Mouse (Mus musculus): Measurements from ENCODE around the gene Zdhhc8. TPM values are rescaled to one million over a fixed set of nuclear protein-coding genes. Genes with fewer than 3 reads are reported as not detected.

Gene Zdhhc8
- polyA plus RNA-seq, 1 experiment from 2014 or later: 21.2 TPM

DNA sequence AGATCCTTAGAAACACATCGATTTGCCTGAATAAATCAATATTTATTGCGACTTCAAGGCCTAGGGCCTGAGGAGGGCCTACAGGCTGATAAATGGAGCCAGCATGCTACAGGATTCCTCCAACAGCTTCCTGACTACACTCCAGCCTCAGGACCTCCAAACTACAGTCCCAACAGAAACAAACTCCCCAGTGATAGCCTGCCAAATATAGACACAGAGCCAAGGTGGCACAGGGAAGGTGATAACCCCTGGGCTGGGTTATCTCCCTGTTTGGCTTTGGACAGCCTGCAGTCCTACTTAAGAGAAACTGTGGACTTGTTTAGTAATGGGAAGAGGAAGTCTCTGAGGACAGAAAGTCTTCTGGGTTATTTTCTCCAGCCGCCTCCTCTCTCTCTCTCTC is 47.7 kb downstream of the Zdhhc8 start:
- 0 out of 2 replicates have a peak, but pooled peaks cover 3% of the 10 kb centered on the region for H3K9me3 ChIP-seq
- no peak overlapping the region for H3K27ac ChIP-seq
- no peak overlapping the region for H3K4me3 ChIP-seq
- 90% methylated on average over 3 of the region's 3 CpGs for WGBS
- no peak for ATAC-seq (ENCODE audit: low FRiP score, low read depth)
- H3K4me1 ChIP-seq: peaks cover 32% of the 10 kb centered on the region
- no peak overlapping the region for H3K9ac ChIP-seq
- no peaks in the 10 kb centered on the region for H3K36me3 ChIP-seq
- H3K4me2 ChIP-seq (replicated peaks): no peak overlapping the region
- H3K27me3 ChIP-seq: peaks cover 62% of the 10 kb centered on the region

DNA sequence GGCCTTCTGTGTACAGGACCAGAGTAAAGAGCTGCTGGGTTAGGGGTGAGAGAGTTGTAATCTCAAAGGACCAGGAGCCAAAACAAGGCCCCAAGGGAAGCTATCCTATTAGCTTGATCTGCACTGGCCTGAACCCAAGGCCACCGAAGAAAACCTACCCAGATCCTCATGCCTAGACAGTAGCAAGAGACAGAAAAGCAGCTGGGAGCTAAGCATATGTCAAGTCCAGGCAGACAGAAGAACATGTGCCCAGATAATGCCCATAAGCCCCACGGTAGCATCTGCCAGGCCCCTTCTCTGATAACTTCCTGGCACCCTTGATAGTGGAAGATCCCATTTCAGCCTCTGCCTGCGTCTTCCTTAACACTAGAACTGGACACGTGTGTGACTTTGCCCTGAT is 48.1 kb downstream of the Zdhhc8 start:
- Histone ChIP-seq H3K36me3 (no peaks in the 10 kb centered on the region), H3K9me3 (0 out of 2 replicates have a peak, but pooled peaks cover 3% of the 10 kb centered on the region), H3K27me3 (peaks cover 62% of the 10 kb centered on the region), H3K27ac (peak overlapping the region; percentile 58; the same call in 1 of the 2 replicates), H3K4me1 (peaks cover 32% of the 10 kb centered on the region), H3K4me3 (no peak overlapping the region), H3K4me2 (replicated peaks) (no peak overlapping the region), H3K9ac (no peak overlapping the region)
- 69% methylated on average over 4 of the region's 4 CpGs for WGBS
- no peak for ATAC-seq (ENCODE audit: low FRiP score, low read depth)

DNA sequence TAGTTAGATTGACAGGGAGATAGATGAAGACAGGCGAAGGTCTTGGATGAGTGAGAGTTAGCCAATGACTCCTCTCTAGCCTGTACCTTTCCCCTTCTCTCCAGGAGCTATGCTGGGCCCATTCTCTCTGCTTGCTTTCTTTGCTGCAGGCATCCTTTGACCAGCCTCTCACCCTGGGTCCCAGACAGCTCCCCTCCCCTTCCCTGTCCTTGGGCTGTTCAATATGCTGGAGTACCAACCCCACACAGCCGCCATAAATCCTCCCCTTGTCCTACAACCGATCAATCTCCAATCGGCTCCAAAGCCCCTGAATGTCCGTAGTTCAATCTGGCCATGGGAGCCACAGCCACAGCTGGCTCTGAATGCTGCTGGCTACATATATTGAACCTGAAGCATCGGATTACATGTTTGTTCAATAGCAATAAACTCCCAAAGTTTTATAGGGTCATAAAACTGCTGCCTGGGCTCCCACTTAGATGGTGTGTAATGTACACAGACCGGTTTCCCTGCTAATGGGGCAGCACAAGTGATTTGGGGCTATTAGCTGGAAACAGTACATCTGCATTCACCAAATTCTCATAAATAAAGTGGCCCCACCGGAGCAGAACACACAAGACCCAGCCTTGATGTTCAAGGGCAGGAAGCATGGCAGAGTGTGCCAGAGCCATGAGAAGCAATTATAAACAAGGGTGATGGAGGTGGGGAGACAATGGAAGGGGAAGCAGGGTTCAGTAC is 49.1 kb downstream of the Zdhhc8 start:
- Histone ChIP-seq H3K27ac (peak overlapping the region; percentile 58; the same call in 1 of the 2 replicates), H3K27me3 (peaks cover 63% of the 10 kb centered on the region), H3K4me2 (replicated peaks) (peak overlapping the region; percentile 27), H3K4me1 (peaks cover 42% of the 10 kb centered on the region), H3K36me3 (no peaks in the 10 kb centered on the region), H3K4me3 (no peak overlapping the region), H3K9me3 (0 out of 2 replicates have a peak, but pooled peaks cover 3% of the 10 kb centered on the region), H3K9ac (no peak overlapping the region)
- 10% methylated on average over 8 of the region's 8 CpGs for WGBS
- ATAC-seq (ENCODE audit: low FRiP score, low read depth): peak; percentile 86

DNA sequence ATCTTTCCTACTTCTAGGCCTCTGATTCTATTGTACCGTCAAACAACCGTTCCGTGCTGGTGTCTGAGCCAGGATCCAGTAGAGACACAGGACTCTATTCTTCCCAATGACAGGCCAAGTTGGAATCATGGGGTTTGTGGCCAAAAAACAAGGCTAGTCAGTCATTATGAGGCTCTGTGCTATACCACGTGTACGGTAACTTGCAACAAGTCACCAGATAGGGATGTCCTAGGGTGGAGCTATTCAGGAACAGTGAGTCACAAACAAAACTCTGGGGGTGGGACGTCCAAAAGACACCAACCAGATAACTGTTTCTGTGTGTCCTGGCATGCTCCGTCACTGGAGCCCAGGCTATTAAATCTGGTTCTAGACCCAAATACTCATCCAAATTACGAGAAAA is 52.2 kb downstream of the Zdhhc8 start:
- Histone ChIP-seq H3K36me3 (no peaks in the 10 kb centered on the region), H3K27ac (no peak overlapping the region), H3K4me3 (no peak overlapping the region), H3K4me2 (replicated peaks) (no peak overlapping the region), H3K27me3 (peaks cover 59% of the 10 kb centered on the region), H3K9ac (no peak overlapping the region), H3K9me3 (no peaks in the 10 kb centered on the region), H3K4me1 (peaks cover 60% of the 10 kb centered on the region)
- ATAC-seq (ENCODE audit: low FRiP score, low read depth): no peak
- WGBS: 88% methylated on average over 8 of the region's 8 CpGs

DNA sequence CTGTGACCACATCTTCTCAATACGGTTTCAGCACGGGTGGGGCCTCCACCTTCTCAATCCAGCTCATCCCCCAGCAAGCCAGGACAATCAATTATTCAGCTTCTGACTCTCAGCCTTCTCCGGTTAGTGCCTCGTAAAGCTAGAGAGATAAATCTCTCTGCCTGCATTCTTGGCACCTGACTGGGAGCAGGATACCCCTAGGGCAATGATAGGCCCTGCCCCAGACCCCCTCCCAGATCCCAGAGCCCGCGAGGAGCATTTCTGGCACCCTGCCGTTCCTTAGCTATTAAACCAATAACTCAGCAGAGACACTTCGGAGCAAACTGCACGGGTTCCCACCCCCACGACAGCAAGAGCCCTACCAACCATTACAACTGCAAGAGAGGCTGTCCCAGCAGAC is 53.5 kb downstream of the Zdhhc8 start:
- H3K9ac ChIP-seq: no peak overlapping the region
- H3K27me3 ChIP-seq: peaks cover 56% of the 10 kb centered on the region
- ATAC-seq (ENCODE audit: low FRiP score, low read depth): no peak
- peaks cover 53% of the 10 kb centered on the region for H3K4me1 ChIP-seq
- H3K27ac ChIP-seq: no peak overlapping the region
- H3K36me3 ChIP-seq: no peaks in the 10 kb centered on the region
- 12% methylated on average over 10 of the region's 10 CpGs for WGBS
- no peak overlapping the region for H3K4me2 ChIP-seq (replicated peaks)
- H3K4me3 ChIP-seq: no peak overlapping the region
- H3K9me3 ChIP-seq: no peaks in the 10 kb centered on the region

DNA sequence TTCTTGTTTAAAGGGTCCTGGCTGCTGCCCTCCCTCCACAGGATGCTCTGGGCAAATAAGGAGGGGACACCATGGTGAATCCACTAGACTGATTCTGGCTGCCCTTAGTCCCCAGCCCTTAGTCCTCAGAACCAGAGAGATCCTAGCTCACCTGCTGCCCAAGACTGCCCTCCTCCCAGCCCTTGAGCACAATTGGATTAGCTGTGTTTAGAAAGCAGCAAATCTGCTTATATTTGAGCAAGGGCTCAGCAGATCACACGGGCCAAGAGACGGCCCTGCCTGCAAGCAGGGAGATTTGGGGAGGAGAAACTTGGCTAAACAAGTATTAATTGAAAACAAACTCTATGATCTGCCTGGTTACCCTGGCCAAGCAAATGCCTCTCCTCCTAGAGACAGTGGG is 55.3 kb downstream of the Zdhhc8 start:
- 26% methylated on average over 2 of the region's 2 CpGs for WGBS
- no peak for ATAC-seq (ENCODE audit: low FRiP score, low read depth)

DNA sequence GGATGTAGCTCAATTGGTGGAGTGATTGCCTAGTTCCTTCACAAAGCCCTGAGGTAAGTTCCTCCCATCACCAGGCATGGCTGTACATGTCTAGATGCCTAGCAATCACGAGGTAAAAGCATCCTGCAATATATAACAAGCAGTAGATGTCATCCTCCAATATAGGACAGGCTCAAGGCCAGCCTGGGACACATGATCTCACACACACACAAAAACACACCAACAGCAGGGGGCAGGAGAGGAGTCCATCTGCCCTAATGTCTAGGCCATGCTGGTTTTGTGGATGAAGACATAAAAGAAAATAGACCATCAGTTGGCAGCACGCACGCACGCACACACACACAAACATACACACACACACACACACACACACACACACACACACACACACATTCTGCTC is 58.2 kb downstream of the Zdhhc8 start:
- Histone ChIP-seq H3K4me2 (replicated peaks) (no peak overlapping the region), H3K27ac (no peak overlapping the region), H3K27me3 (peaks cover 41% of the 10 kb centered on the region), H3K9ac (no peak overlapping the region), H3K9me3 (no peaks in the 10 kb centered on the region), H3K4me1 (peaks cover 49% of the 10 kb centered on the region), H3K36me3 (no peaks in the 10 kb centered on the region), H3K4me3 (no peak overlapping the region)
- 75% methylated on average over 4 of the region's 4 CpGs for WGBS
- no peak for ATAC-seq (ENCODE audit: low FRiP score, low read depth)

More for the DNA sequence above, 55.3 kb downstream of the Zdhhc8 start:
- Histone ChIP-seq H3K4me2 (replicated peaks) (no peak overlapping the region), H3K27me3 (peaks cover 57% of the 10 kb centered on the region), H3K4me1 (peaks cover 54% of the 10 kb centered on the region), H3K27ac (no peak overlapping the region), H3K9ac (no peak overlapping the region), H3K4me3 (no peak overlapping the region), H3K36me3 (no peaks in the 10 kb centered on the region), H3K9me3 (no peaks in the 10 kb centered on the region)

DNA sequence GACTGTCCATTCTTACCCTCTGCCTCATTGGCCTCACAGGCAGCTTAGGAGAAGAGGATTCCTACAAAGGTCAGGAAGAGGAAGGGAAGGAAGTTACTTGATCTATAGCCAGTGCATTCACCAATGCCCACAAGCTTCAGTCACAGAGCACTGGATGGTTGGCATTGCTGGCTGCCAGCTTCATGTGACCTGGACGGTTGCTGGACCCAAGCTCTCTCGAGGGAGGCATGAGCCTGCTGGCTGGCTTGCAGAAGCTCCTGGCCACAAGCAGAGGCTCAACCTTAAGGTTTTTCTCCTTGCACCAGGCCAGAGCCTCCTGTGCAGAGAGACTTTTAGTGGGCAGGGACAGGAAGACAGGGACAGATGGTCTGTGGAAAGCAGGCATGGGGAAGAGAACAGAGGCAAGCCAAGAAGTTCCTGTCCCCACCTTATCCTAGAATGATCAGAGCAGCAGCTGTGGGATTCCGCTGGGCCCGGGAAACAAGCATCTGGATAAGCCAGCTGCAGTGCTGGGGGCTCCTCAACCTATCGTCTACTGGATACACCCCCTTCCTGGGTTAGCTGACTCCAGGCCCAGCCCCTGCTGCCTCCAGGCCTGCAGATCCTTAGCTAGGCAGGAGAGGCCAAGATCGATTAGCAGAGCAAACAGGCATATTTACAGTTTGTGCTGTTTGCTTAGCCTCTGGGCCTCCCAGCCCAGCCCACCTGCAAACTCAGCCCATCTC is 59.0 kb downstream of the Zdhhc8 start:
- no peaks in the 10 kb centered on the region for H3K36me3 ChIP-seq
- no peak overlapping the region for H3K9ac ChIP-seq
- H3K27me3 ChIP-seq: peaks cover 41% of the 10 kb centered on the region
- H3K4me3 ChIP-seq: no peak overlapping the region
- peak overlapping the region; percentile 58 for H3K27ac ChIP-seq
- no peaks in the 10 kb centered on the region for H3K9me3 ChIP-seq
- ATAC-seq (ENCODE audit: low FRiP score, low read depth): 0 out of 2 replicates have a peak, but pooled peaks have one; percentile 42
- peaks cover 41% of the 10 kb centered on the region for H3K4me1 ChIP-seq
- no peak overlapping the region; the same call in 1 of the 2 replicates for H3K4me2 ChIP-seq (replicated peaks)
- WGBS: 27% methylated on average over 6 of the region's 6 CpGs

DNA sequence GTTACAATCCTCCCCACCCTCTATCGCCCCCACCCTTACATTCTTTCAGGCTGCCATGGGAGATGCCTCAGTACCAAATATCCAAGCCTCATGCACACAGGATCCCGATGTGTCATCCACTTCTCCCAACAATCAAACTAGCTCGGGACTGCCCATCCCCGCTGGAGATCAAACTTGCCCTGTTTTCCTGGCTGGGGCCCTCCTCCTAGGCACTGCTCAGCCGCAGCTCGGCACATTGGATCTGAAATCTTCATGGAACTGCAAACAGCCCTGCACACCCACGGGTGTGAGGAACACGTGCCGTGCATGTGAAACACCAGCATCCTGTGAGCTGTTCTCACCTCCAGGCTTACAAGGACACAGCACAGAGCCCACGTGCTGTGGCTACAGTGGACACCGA is 61.1 kb downstream of the Zdhhc8 start:
- 74% methylated on average over 11 of the region's 11 CpGs for WGBS
- Histone ChIP-seq H3K27me3 (peaks cover 37% of the 10 kb centered on the region), H3K4me2 (replicated peaks) (no peak overlapping the region), H3K27ac (no peak overlapping the region), H3K9me3 (no peaks in the 10 kb centered on the region), H3K4me3 (no peak overlapping the region), H3K9ac (no peak overlapping the region; the same call in 1 of the 2 replicates), H3K4me1 (peaks cover 24% of the 10 kb centered on the region), H3K36me3 (no peaks in the 10 kb centered on the region)
- no peak for ATAC-seq (ENCODE audit: low FRiP score, low read depth)

DNA sequence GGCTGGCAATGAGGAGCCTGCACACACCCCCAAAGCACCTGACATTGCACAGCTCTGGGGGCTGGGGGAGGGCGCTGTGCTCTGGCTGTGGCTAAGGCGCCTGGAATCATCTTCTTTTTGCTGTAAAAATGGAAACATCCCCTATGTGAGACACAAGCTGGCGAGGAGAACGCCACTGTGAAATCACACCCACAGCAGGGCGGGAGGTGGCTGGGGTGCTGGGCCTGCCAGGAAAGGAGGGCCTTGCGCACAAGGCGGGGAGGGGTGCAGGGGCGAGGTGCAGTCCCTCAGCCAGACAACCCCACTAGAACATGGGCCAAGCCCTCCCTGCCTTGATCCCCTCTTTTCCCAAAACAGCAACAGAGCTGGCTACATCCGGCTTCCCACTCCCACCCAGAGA is 61.7 kb downstream of the Zdhhc8 start:
- Histone ChIP-seq H3K9ac (0 out of 2 replicates have a peak overlapping the region, but pooled peaks have one; percentile 13), H3K4me2 (replicated peaks) (no peak overlapping the region), H3K27ac (no peak overlapping the region), H3K36me3 (no peaks in the 10 kb centered on the region), H3K4me1 (peaks cover 22% of the 10 kb centered on the region), H3K9me3 (no peaks in the 10 kb centered on the region), H3K27me3 (peaks cover 33% of the 10 kb centered on the region), H3K4me3 (no peak overlapping the region)
- no peak for ATAC-seq (ENCODE audit: low FRiP score, low read depth)
- 81% methylated on average over 9 of the region's 9 CpGs for WGBS

DNA sequence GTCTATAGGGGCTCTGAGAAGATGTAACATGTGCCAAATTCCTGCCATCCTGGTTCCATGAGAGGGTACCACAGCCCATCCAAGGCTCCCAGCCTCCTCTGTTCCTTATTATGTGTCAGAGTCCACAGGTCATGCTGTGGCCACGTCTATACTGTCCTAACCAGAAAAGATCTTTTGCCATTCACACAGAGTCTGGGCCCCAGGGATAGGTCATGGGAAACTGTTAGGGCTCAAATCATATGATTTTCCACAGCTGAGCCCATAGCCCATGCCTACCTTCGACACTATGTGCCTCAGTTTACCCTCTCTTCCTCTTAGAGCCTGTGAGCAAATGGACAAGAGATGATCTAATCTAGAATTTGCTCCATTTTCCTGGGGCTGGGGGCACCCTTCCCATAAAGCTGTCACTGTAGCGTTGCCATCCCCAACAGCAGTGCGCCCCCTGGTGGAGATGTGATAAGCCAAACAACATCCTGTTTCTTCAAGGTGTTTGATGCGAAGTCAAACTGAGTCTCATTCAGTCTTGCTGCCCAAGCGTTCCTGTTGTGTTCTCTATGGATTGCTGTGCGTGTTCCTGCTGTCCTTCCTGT is 62.6 kb downstream of the Zdhhc8 start:
- H3K4me3 ChIP-seq: no peak overlapping the region
- no peaks in the 10 kb centered on the region for H3K9me3 ChIP-seq
- no peak overlapping the region for H3K4me2 ChIP-seq (replicated peaks)
- H3K9ac ChIP-seq: no peak overlapping the region
- peaks cover 30% of the 10 kb centered on the region for H3K27me3 ChIP-seq
- H3K27ac ChIP-seq: no peak overlapping the region
- no peak for ATAC-seq (ENCODE audit: low FRiP score, low read depth)
- peaks cover 22% of the 10 kb centered on the region for H3K4me1 ChIP-seq
- H3K36me3 ChIP-seq: no peaks in the 10 kb centered on the region
- WGBS: 8% methylated on average over 7 of the region's 7 CpGs
